Mouse (Mus musculus): ENCODE results near the gene Zkscan16. TPM values are rescaled to one million over a fixed set of nuclear protein-coding genes. Genes with fewer than 3 reads are reported as not detected.
A peak's percentile ranks its signal among the peaks of the same experiment; 100 is the strongest.

Zkscan16 gene
- not detected in 2 replicates for polyA plus RNA-seq (2012; ENCODE audit: insufficient read depth, insufficient read length, low replicate concordance, missing spikeins)

- Histone ChIP-seq H3K27ac (ENCODE audit: insufficient read depth, low read depth, low read length) (peak within 1 kb of the TSS; percentile 18), H3K4me3 (ENCODE audit: insufficient read depth, low read depth, low read length) (peak within 1 kb of the TSS; percentile 75), H3K4me1 (ENCODE audit: control insufficient read depth, insufficient read depth, low read length) (peaks cover 10% of the 10 kb centered on the region)
- no peak for TF ChIP-seq CTCF (IDR thresholded peaks at IDR 0.05; ENCODE audit: insufficient read depth, low read depth, low read length)
- TF ChIP-seq POLR2A (IDR thresholded peaks at IDR 0.05; ENCODE audit: insufficient read depth, low read depth, low read length) = peak; percentile 41; the same call in 1 of the 2 replicates
- WGBS = 1% methylated on average over 50 of the region's 50 CpGs
Measured at GRCm38 (mm10) chr4:58943420-58944205, at the start of gene Zkscan16. Gene Zkscan16 (plus strand): TSS chr4:58943628.

GRCm38 (mm10) chr4:58894399-58894798 is 49.0 kb upstream of the Zkscan16 start:
- TF ChIP-seq POLR2A (IDR thresholded peaks at IDR 0.05; ENCODE audit: insufficient read depth, low read depth, low read length) (no peak), CTCF (IDR thresholded peaks at IDR 0.05; ENCODE audit: insufficient read depth, low read depth, low read length) (no peak)
- WGBS = 81% methylated on average over 7 of the region's 7 CpGs
- Histone ChIP-seq H3K27ac (ENCODE audit: insufficient read depth, low read depth, low read length) (no peak overlapping the region), H3K4me3 (ENCODE audit: insufficient read depth, low read depth, low read length) (no peak overlapping the region), H3K4me1 (ENCODE audit: control insufficient read depth, insufficient read depth, low read length) (peaks cover 6% of the 10 kb centered on the region; the same call in 1 of the 2 replicates)

- TF ChIP-seq CTCF (IDR thresholded peaks at IDR 0.05; ENCODE audit: insufficient read depth, low read depth, low read length) = no peak
- TF ChIP-seq POLR2A (IDR thresholded peaks at IDR 0.05; ENCODE audit: insufficient read depth, low read depth, low read length) = no peak
- Histone ChIP-seq H3K27ac (ENCODE audit: insufficient read depth, low read depth, low read length) (no peak overlapping the region), H3K4me3 (ENCODE audit: insufficient read depth, low read depth, low read length) (no peak overlapping the region), H3K4me1 (ENCODE audit: control insufficient read depth, insufficient read depth, low read length) (peaks cover 5% of the 10 kb centered on the region; the same call in 1 of the 2 replicates)
- WGBS = 73% methylated on average over 4 of the region's 4 CpGs
Measured at GRCm38 (mm10) chr4:58897436-58897835, 46.0 kb upstream of the Zkscan16 start.

GRCm38 (mm10) chr4:58898318-58898717 is 45.1 kb upstream of the Zkscan16 start:
- Histone ChIP-seq H3K27ac (ENCODE audit: insufficient read depth, low read depth, low read length) (no peak overlapping the region), H3K4me1 (ENCODE audit: control insufficient read depth, insufficient read depth, low read length) (peaks cover 5% of the 10 kb centered on the region; the same call in 1 of the 2 replicates), H3K4me3 (ENCODE audit: insufficient read depth, low read depth, low read length) (no peak overlapping the region)
- no peak for TF ChIP-seq POLR2A (IDR thresholded peaks at IDR 0.05; ENCODE audit: insufficient read depth, low read depth, low read length)
- no peak for TF ChIP-seq CTCF (IDR thresholded peaks at IDR 0.05; ENCODE audit: insufficient read depth, low read depth, low read length)

- TF ChIP-seq POLR2A (IDR thresholded peaks at IDR 0.05; ENCODE audit: insufficient read depth, low read depth, low read length) = no peak
- TF ChIP-seq CTCF (IDR thresholded peaks at IDR 0.05; ENCODE audit: insufficient read depth, low read depth, low read length) = no peak
- Histone ChIP-seq H3K4me1 (ENCODE audit: control insufficient read depth, insufficient read depth, low read length) (peaks cover 5% of the 10 kb centered on the region; the same call in 1 of the 2 replicates), H3K27ac (ENCODE audit: insufficient read depth, low read depth, low read length) (no peak overlapping the region), H3K4me3 (ENCODE audit: insufficient read depth, low read depth, low read length) (no peak overlapping the region)
- 93% methylated on average over 1 of the region's 1 CpGs for WGBS
Measured at GRCm38 (mm10) chr4:58907453-58907852, 36.0 kb upstream of the Zkscan16 start.

GRCm38 (mm10) chr4:58910175-58911068 is 33.0 kb upstream of the Zkscan16 start:
- Histone ChIP-seq H3K4me1 (ENCODE audit: control insufficient read depth, insufficient read depth, low read length) (peaks cover 3% of the 10 kb centered on the region; the same call in 1 of the 2 replicates), H3K27ac (ENCODE audit: insufficient read depth, low read depth, low read length) (no peak overlapping the region), H3K4me3 (ENCODE audit: insufficient read depth, low read depth, low read length) (peak overlapping the region; percentile 77)
- TF ChIP-seq POLR2A (IDR thresholded peaks at IDR 0.05; ENCODE audit: insufficient read depth, low read depth, low read length) (no peak), CTCF (IDR thresholded peaks at IDR 0.05; ENCODE audit: insufficient read depth, low read depth, low read length) (no peak)
- WGBS = 26% methylated on average over 16 of the region's 16 CpGs

GRCm38 (mm10) chr4:58911069-58911830 is 32.2 kb upstream of the Zkscan16 start:
- TF ChIP-seq CTCF (IDR thresholded peaks at IDR 0.05; ENCODE audit: insufficient read depth, low read depth, low read length) (no peak), POLR2A (IDR thresholded peaks at IDR 0.05; ENCODE audit: insufficient read depth, low read depth, low read length) (no peak)
- under 1% methylated on average over 56 of the region's 56 CpGs for WGBS
- peak overlapping the region; percentile 84 for H3K27ac ChIP-seq (ENCODE audit: insufficient read depth, low read depth, low read length)
- peak overlapping the region; percentile 77 for H3K4me3 ChIP-seq (ENCODE audit: insufficient read depth, low read depth, low read length)
- peaks cover 3% of the 10 kb centered on the region; the same call in 1 of the 2 replicates for H3K4me1 ChIP-seq (ENCODE audit: control insufficient read depth, insufficient read depth, low read length)

All from olfactory bulb, adult 2 months (tissue).